Mouse (Mus musculus) B cell, adult 62 days (primary cell): ENCODE data around the gene Nek6. TPM values are rescaled to one million over a fixed set of nuclear protein-coding genes. Genes with fewer than 3 reads are reported as not detected.

Experiments used
- total RNA-seq: library from RNA; stranded (reverse); gene quantifications from 4 replicates; pipeline ENCODE4 v1.2.4, GENCODE M21; 2023

The Nek6 gene
- total RNA-seq = 11.6 to 17.3 TPM (median 13.3 TPM) in 4 replicates

DNA sequence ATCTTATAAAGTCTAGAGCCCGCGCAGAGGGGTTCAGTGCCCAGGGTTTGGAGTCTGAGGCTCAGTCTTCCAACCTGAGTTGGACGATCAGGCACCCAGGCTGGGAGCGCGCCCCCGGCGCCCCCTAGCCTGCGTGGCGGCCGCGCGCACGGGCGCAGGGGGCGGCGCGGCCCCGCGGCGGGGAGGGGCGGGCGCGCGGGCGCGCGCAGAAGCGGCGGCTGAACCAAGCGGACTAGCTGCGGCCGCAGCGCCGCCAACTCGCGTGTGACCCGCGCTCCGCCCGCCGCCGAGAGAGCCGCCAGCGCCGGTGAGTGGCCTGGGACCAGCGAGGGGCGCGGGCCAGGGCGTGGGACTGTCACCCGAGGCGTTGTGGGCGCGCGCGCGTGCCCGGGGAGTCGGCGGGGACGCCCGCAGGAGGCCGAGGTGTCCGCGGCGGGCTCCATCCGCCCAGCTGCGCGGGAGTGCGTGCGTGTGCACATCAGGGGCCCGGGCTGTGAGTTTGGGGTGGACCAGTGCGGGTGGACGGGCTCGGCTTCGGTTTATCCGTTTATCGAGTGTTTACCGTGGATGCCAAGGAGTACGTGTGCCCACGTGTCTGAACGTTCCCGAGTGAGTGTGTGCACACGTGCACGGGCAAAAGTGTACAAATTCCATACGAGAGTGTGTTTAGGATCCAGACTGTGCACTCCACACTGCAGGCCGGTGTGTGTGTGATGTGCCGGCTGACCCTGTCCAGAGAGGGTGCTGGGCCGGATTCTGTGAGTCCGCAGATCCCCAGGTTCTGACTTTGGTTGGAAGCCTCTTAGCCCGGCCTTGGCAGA lies at the start of gene Nek6:
Gene Nek6, plus strand, starts transcription at position 157 of the 821 bp plus-strand sequence.

GRCm38 (mm10) chr2:38643625-38644427 lies 132.4 kb downstream of the Nek6 start, which contains the start of gene Psmb7:
TSS of gene Psmb7 (minus strand) at chr2:38644087.

Other genes starting within 250 kb of the Nek6 start
- gene Dennd1a, start 224.3 kb upstream of the Nek6 start, total RNA-seq = 43.1 to 52.3 TPM (median 48.9 TPM) in 4 replicates
- gene Lhx2, start 172.4 kb upstream of the Nek6 start, total RNA-seq = not detected in 4 replicates
- gene Psmb7, start 132.4 kb downstream of the Nek6 start, total RNA-seq = 98.0 to 111 TPM (median 103 TPM) in 4 replicates
- gene Nr5a1, start 202.9 kb downstream of the Nek6 start, total RNA-seq = not detected in 4 replicates